8 mouse cellular contexts compared by ENCODE assay signal in the genomic region with DNA sequence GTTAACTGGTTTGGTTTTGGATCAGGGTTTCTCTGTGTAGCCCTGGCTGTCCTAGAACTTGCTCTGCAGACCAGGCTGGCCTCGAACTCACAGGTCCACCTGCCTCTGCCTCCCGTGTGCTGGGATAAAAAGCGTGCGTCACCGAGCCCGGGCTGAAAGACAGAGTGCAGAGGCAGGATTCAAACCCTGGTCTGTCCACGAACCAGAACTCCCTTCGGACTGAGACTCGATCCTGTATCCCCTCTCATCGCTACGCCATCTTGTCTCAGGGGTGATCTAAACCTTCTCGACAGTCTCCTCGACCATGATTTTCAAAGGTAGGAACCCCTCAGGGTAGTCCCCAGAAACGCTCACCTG. TPM values are rescaled to one million over a fixed set of nuclear protein-coding genes. Genes with fewer than 3 reads are reported as not detected.
A peak's percentile ranks its signal among the peaks of the same experiment; 100 is the strongest.
DNase-seq lines count a peak whose midpoint lies in the region; ATAC-seq and TF ChIP-seq lines count a peak whose summit lies in the region.

No protein-coding gene starts in this region.

- no peaks in the 10 kb centered on the region for H3K36me3 ChIP-seq in heart, adult 2 months (ENCODE audit: control insufficient read depth, insufficient read depth, low read length)
- peaks cover 7% of the 10 kb centered on the region for H3K36me3 ChIP-seq in C2C12 (ENCODE audit: control insufficient read depth, insufficient read depth)
- no peaks in the 10 kb centered on the region for H3K36me3 ChIP-seq in forebrain, embryonic 14.5 days (ENCODE audit: control insufficient read depth, insufficient read depth, low read length)
- peaks cover 17% of the 10 kb centered on the region for H3K36me3 ChIP-seq in liver, embryonic 15.5 days (replicated peaks)

- H3ac ChIP-seq in C2C12 (ENCODE audit: control insufficient read depth, insufficient read length, low read depth), result peak overlapping the region; percentile 8

- WGBS in heart, adult 2 months, result 1% methylated on average over 14 of the region's 14 CpGs
- WGBS in forebrain, embryonic 14.5 days, result 1% methylated on average over 14 of the region's 14 CpGs
- 2% methylated on average over 14 of the region's 14 CpGs for WGBS in liver, embryonic 15.5 days (ENCODE audit: insufficient replicate concordance)

- no peak for ATAC-seq in forebrain, embryonic 14.5 days
- ATAC-seq in liver, embryonic 15.5 days (ENCODE audit: insufficient read depth), result no peak

- H3K4me1 ChIP-seq in heart, adult 2 months (ENCODE audit: control insufficient read depth, insufficient read depth, low read length), result no peaks in the 10 kb centered on the region
- peaks cover 8% of the 10 kb centered on the region for H3K4me1 ChIP-seq in forebrain, embryonic 14.5 days (ENCODE audit: control insufficient read depth, insufficient read depth, low read length)
- H3K4me1 ChIP-seq in liver, embryonic 15.5 days (replicated peaks), result peaks cover 31% of the 10 kb centered on the region

- H3K27ac ChIP-seq in heart, adult 2 months, result peak overlapping the region; percentile 64
- no peak overlapping the region; the same call in 1 of the 2 replicates for H3K27ac ChIP-seq in forebrain, embryonic 14.5 days (ENCODE audit: low read depth, low read length)
- H3K27ac ChIP-seq in liver, embryonic 15.5 days (replicated peaks), result peak overlapping the region; percentile 72

- H3K4me3 ChIP-seq in heart, adult 2 months, result peak overlapping the region; percentile 53
- H3K4me3 ChIP-seq in C2C12 (ENCODE audit: insufficient read depth, poor library complexity, severe bottlenecking), result peak overlapping the region; percentile 28
- peak overlapping the region; percentile 60 for H3K4me3 ChIP-seq in forebrain, embryonic 14.5 days (ENCODE audit: low read depth, low read length)
- H3K4me3 ChIP-seq in liver, embryonic 15.5 days (replicated peaks), result peak overlapping the region; percentile 85

- DNase-seq in heart, adult 2 months, result no peak
- DNase-seq in heart, adult 11 months, result no peak
- no peak for DNase-seq in forebrain, embryonic 14.5 days (ENCODE audit: low spot score)
- DNase-seq in adrenal gland, adult 18-20 months (ENCODE audit: low spot score in 2 of 2), result no peak
- no peak for DNase-seq in gastrocnemius, postnatal 4 days (ENCODE audit: low spot score in 2 of 2)
- DNase-seq in cerebellum, postnatal 25 days, result no peak

- TF ChIP-seq POLR2A in heart, adult 2 months (IDR thresholded peaks at IDR 0.05; ENCODE audit: insufficient read depth, low read depth, low read length), result no peak

- H3K4me2 ChIP-seq in forebrain, embryonic 14.5 days (ENCODE audit: low read length), result peak overlapping the region; percentile 55
- peak overlapping the region; percentile 86 for H3K4me2 ChIP-seq in liver, embryonic 15.5 days

- no peaks in the 10 kb centered on the region for H3K9me3 ChIP-seq in forebrain, embryonic 14.5 days (replicated peaks; ENCODE audit: control insufficient read depth, low read length)
- no peaks in the 10 kb centered on the region for H3K9me3 ChIP-seq in liver, embryonic 15.5 days (replicated peaks)

- H3K79me3 ChIP-seq in C2C12 (ENCODE audit: low read depth), result peaks cover 22% of the 10 kb centered on the region

- intact Hi-C loops in heart, adult 2 months (cut with DNase I), result loop anchor here (2.0 to 5.0 kb wide), 2 partner anchors 44 to 287 kb away; partner anchors contain the start of gene Ptger1

- H3K27me3 ChIP-seq in heart, adult 2 months (ENCODE audit: control insufficient read depth, insufficient read depth, low read length), result no peaks in the 10 kb centered on the region
- no peaks in the 10 kb centered on the region for H3K27me3 ChIP-seq in C2C12 (ENCODE audit: control insufficient read depth, insufficient read depth, insufficient read length)
- no peaks in the 10 kb centered on the region for H3K27me3 ChIP-seq in forebrain, embryonic 14.5 days (replicated peaks; ENCODE audit: control insufficient read depth, insufficient read depth, low read length)
- no peaks in the 10 kb centered on the region for H3K27me3 ChIP-seq in liver, embryonic 15.5 days

- H3K79me2 ChIP-seq in heart, adult 2 months (replicated peaks; ENCODE audit: control insufficient read depth, insufficient read depth, low read length), result no peaks in the 10 kb centered on the region
- H3K79me2 ChIP-seq in C2C12 (ENCODE audit: control insufficient read depth, insufficient read depth), result peaks cover 42% of the 10 kb centered on the region

- no peak for TF ChIP-seq EP300 in heart, adult 2 months (IDR thresholded peaks at IDR 0.05; ENCODE audit: insufficient read depth, low read depth, low read length)

- no peak for TF ChIP-seq CTCF in heart, adult 2 months (IDR thresholded peaks at IDR 0.05)
- TF ChIP-seq CTCF in C2C12 (IDR thresholded peaks at IDR 0.05; ENCODE audit: control insufficient read depth, insufficient read depth, insufficient read length), result no peak

- peak overlapping the region; percentile 15; the same call in 1 of the 2 replicates for H3K9ac ChIP-seq in heart, adult 2 months (ENCODE audit: low read depth, low read length)
- peak overlapping the region; percentile 54 for H3K9ac ChIP-seq in forebrain, embryonic 14.5 days (ENCODE audit: low read length)
- peak overlapping the region; percentile 46 for H3K9ac ChIP-seq in liver, embryonic 15.5 days

TF ChIP-seq in C2C12, 6 proteins besides CTCF, POLR2A, EP300 and RAD21:
- no peak for TF ChIP-seq MAX (IDR thresholded peaks at IDR 0.05)
- no peak for TF ChIP-seq MYOD1 (IDR thresholded peaks at IDR 0.05; ENCODE audit: control insufficient read depth, insufficient read length, low read depth)
- TF ChIP-seq FOSL1 (IDR thresholded peaks at IDR 0.05; ENCODE audit: insufficient read depth, low read length, poor library complexity, severe bottlenecking), result no peak
- no peak for TF ChIP-seq MYOG (IDR thresholded peaks at IDR 0.05; ENCODE audit: control insufficient read depth, extremely low read depth, insufficient read length)
- TF ChIP-seq CEBPB (IDR thresholded peaks at IDR 0.05; ENCODE audit: low read depth), result no peak
- no peak for TF ChIP-seq USF1 (IDR thresholded peaks at IDR 0.05; ENCODE audit: low read depth)

RNA-seq across cellular contexts. Expression of gene Gm10644, which starts 0.3 kb away (rescaled TPM):
- total RNA-seq in heart, adult 2 months (2021), result 1 to 10 TPM; 1.3 to 1.7 TPM
- polyA plus RNA-seq in heart, adult 2 months (2012; rRNA removed), result 1.9 and 2.8 TPM in 2 replicates
- 0.08 TPM for polyA plus RNA-seq in C2C12 (2012; fragmentation: generic; extraction: Trizol)
- 0.61 and 0.93 TPM in 2 replicates for polyA plus RNA-seq in forebrain, embryonic 14.5 days (2014; fragmentation: Nextera tagmentation; extraction: Ambion mirVana)
- 0.39 and 0.47 TPM in 2 replicates for polyA plus RNA-seq in liver, embryonic 15.5 days (2015; fragmentation: Nextera tagmentation; extraction: Ambion mirVana)
- 1 to 10 TPM; 1.2 to 1.7 TPM for total RNA-seq in adrenal gland, adult 18-20 months (2021)
- under 1 TPM; 0.22 to 0.23 TPM for total RNA-seq in gastrocnemius, postnatal 4 days (2021)

RNA-seq across cellular contexts. Expression of gene Asf1b, which starts 0.6 kb away (rescaled TPM):
- 1 to 10 TPM; 1.7 to 1.8 TPM for total RNA-seq in heart, adult 2 months (2021)
- polyA plus RNA-seq in heart, adult 2 months (2012; rRNA removed), result 2.2 and 3.7 TPM in 2 replicates
- polyA plus RNA-seq in C2C12 (2012; fragmentation: generic; extraction: Trizol), result 140 TPM
- 23.8 and 31.6 TPM in 2 replicates for polyA plus RNA-seq in forebrain, embryonic 14.5 days (2014; fragmentation: Nextera tagmentation; extraction: Ambion mirVana)
- 116 and 118 TPM in 2 replicates for polyA plus RNA-seq in liver, embryonic 15.5 days (2015; fragmentation: Nextera tagmentation; extraction: Ambion mirVana)
- 1 to 10 TPM; 1.7 to 2.8 TPM for total RNA-seq in adrenal gland, adult 18-20 months (2021)
- total RNA-seq in gastrocnemius, postnatal 4 days (2021), result 10 to 100 TPM; 14.9 to 17.2 TPM

RNA-seq across cellular contexts. Expression of gene Prkaca, which starts 18.1 kb away (rescaled TPM):
- total RNA-seq in heart, adult 2 months (2021), result 100 to 1,000 TPM; 306 to 331 TPM
- polyA plus RNA-seq in heart, adult 2 months (2012; rRNA removed), result 239 and 333 TPM in 2 replicates
- polyA plus RNA-seq in C2C12 (2012; fragmentation: generic; extraction: Trizol), result 75.1 TPM
- 117 and 132 TPM in 2 replicates for polyA plus RNA-seq in forebrain, embryonic 14.5 days (2014; fragmentation: Nextera tagmentation; extraction: Ambion mirVana)
- polyA plus RNA-seq in liver, embryonic 15.5 days (2015; fragmentation: Nextera tagmentation; extraction: Ambion mirVana), result 51.2 and 51.5 TPM in 2 replicates
- total RNA-seq in adrenal gland, adult 18-20 months (2021), result 100 to 1,000 TPM; 279 to 302 TPM
- total RNA-seq in gastrocnemius, postnatal 4 days (2021), result 100 to 1,000 TPM; 837 to 892 TPM

RNA-seq across cellular contexts. Expression of gene Samd1, which starts 42.7 kb away (rescaled TPM):
- 10 to 100 TPM; 21.6 to 29.9 TPM for total RNA-seq in heart, adult 2 months (2021)
- polyA plus RNA-seq in heart, adult 2 months (2012; rRNA removed), result 29.7 and 32.1 TPM in 2 replicates
- 69.7 TPM for polyA plus RNA-seq in C2C12 (2012; fragmentation: generic; extraction: Trizol)
- 12.9 and 14.4 TPM in 2 replicates for polyA plus RNA-seq in forebrain, embryonic 14.5 days (2014; fragmentation: Nextera tagmentation; extraction: Ambion mirVana)
- polyA plus RNA-seq in liver, embryonic 15.5 days (2015; fragmentation: Nextera tagmentation; extraction: Ambion mirVana), result 5.8 and 6.9 TPM in 2 replicates
- total RNA-seq in adrenal gland, adult 18-20 months (2021), result 10 to 100 TPM; 28.2 to 30.3 TPM
- total RNA-seq in gastrocnemius, postnatal 4 days (2021), result 10 to 100 TPM; 40.7 to 44.4 TPM

RNA-seq across cellular contexts. Expression of gene 1700067K01Rik, which starts 46.6 kb away (rescaled TPM):
- total RNA-seq in heart, adult 2 months (2021), result under 1 TPM in 1 of 2 experiments, not detected in 1; 0.26 TPM
- polyA plus RNA-seq in heart, adult 2 months (2012; rRNA removed), result 0.16 and 0.50 TPM in 2 replicates
- 0.12 TPM for polyA plus RNA-seq in C2C12 (2012; fragmentation: generic; extraction: Trizol)
- 0.77 and 1.3 TPM in 2 replicates for polyA plus RNA-seq in forebrain, embryonic 14.5 days (2014; fragmentation: Nextera tagmentation; extraction: Ambion mirVana)
- 0.58 and 0.61 TPM in 2 replicates for polyA plus RNA-seq in liver, embryonic 15.5 days (2015; fragmentation: Nextera tagmentation; extraction: Ambion mirVana)
- under 1 TPM; 0.54 to 0.96 TPM for total RNA-seq in adrenal gland, adult 18-20 months (2021)
- total RNA-seq in gastrocnemius, postnatal 4 days (2021), result under 1 TPM in 1 of 2 experiments, not detected in 1; 0.44 TPM

Comparison
In these comparisons a context has a peak if more than half of its experiments do, and no peak if none do; other contexts are left out.
1. H3K4me3 ChIP-seq: peak in every context shown above with its lines; median percentile 85 in liver, embryonic 15.5 days; 60 in forebrain, embryonic 14.5 days; 53 in heart, adult 2 months; 28 in C2C12.